Mouse (Mus musculus): Measurements from ENCODE around the gene Psap. TPM values are rescaled to one million over a fixed set of nuclear protein-coding genes. Genes with fewer than 3 reads are reported as not detected.

Psap gene
- total RNA-seq, 2 experiments from 2014 or later, result 1,196 to 1,248 TPM

Other genes starting within 250 kb of the Psap start
- 100 to 1,000 TPM; 484 to 496 TPM for gene Spock2, start 171.4 kb upstream of the Psap start, total RNA-seq (2021)
- 1 to 10 TPM; 1.6 to 1.8 TPM for gene Chst3, start 58.4 kb upstream of the Psap start, total RNA-seq (2021)
- 10 to 100 TPM; 18.8 to 20.7 TPM for gene Vsir, start 69.2 kb downstream of the Psap start, total RNA-seq (2021)
- gene Gm17455, start 122.1 kb downstream of the Psap start, total RNA-seq (2021), result 1 to 10 TPM; 1.4 to 2.1 TPM